In genomic region chr13:94912961-94913360, GRCm38 (mm10) we compare ENCODE assay signal across 13 mouse cellular contexts. TPM values are rescaled to one million over a fixed set of nuclear protein-coding genes. Genes with fewer than 3 reads are reported as not detected.
A peak's percentile ranks its signal among the peaks of the same experiment; 100 is the strongest.
DNase-seq lines count a peak whose midpoint lies in the region; ATAC-seq lines count a peak whose summit lies in the region.
"Had no signal": no experiment of that assay in that cellular context is flagged by ENCODE, and none has a peak within 500 bp of the region (broad histone marks: within the 10 kb centered on the region; RNA-seq: fewer than 3 reads in every experiment).

No protein-coding gene starts in this region.

- no peaks in the 10 kb centered on the region for H3K36me3 ChIP-seq in forebrain, embryonic 10.5 days (replicated peaks)
- no peaks in the 10 kb centered on the region for H3K36me3 ChIP-seq in limb, embryonic 13.5 days
- H3K36me3 ChIP-seq: lung, embryonic 15.5 days had no signal

- peak overlapping the region; percentile 19 for H3K4me3 ChIP-seq in forebrain, embryonic 10.5 days
- H3K4me3 ChIP-seq in limb, embryonic 13.5 days: no peak overlapping the region
- H3K4me3 ChIP-seq: lung, embryonic 15.5 days had no signal

- H3K9me3 ChIP-seq in forebrain, embryonic 10.5 days: no peaks in the 10 kb centered on the region
- no peaks in the 10 kb centered on the region for H3K9me3 ChIP-seq in limb, embryonic 13.5 days
- H3K9me3 ChIP-seq: lung, embryonic 15.5 days had no signal

- peak overlapping the region; percentile 30 for H3K4me2 ChIP-seq in limb, embryonic 13.5 days (replicated peaks)
- H3K4me2 ChIP-seq: lung, embryonic 15.5 days had no signal

- H3K9ac ChIP-seq in limb, embryonic 13.5 days: no peak overlapping the region
- H3K9ac ChIP-seq: lung, embryonic 15.5 days had no signal

- H3K27ac ChIP-seq in forebrain, embryonic 10.5 days: no peak overlapping the region
- no peak overlapping the region for H3K27ac ChIP-seq in limb, embryonic 13.5 days
- H3K27ac ChIP-seq: lung, embryonic 15.5 days had no signal

- peaks cover 37% of the 10 kb centered on the region for H3K27me3 ChIP-seq in forebrain, embryonic 10.5 days (ENCODE audit: poor library complexity, severe bottlenecking)
- H3K27me3 ChIP-seq in limb, embryonic 13.5 days: peaks cover 6% of the 10 kb centered on the region; the same call in 1 of the 2 replicates
- H3K27me3 ChIP-seq: CH12.LX; lung, embryonic 15.5 days had no signal

- DNase-seq in kidney, postnatal 10 days: peak; percentile 10
- DNase-seq in kidney, adult 8-10 months: no peak
- DNase-seq in forebrain, embryonic 10.5 days (ENCODE audit: extremely low spot score, low spot score): no peak
- DNase-seq in retina, embryonic 14.5 days (ENCODE audit: low spot score): peak; percentile 54
- no peak for DNase-seq in adrenal gland, adult 18-20 months (ENCODE audit: low spot score in 2 of 2)
- DNase-seq in T-cell, adult 2 months (ENCODE audit: low spot score): no peak
- DNase-seq in spleen, adult 12 weeks (ENCODE audit: low spot score): no peak
- DNase-seq: heart, adult 18-20 months had no signal

- 19% methylated on average over 11 of the region's 11 CpGs for whole genome bisulfite sequencing in forebrain, embryonic 10.5 days
- 15% methylated on average over 11 of the region's 11 CpGs for WGBS in limb, embryonic 13.5 days

- peaks cover 7% of the 10 kb centered on the region for H3K4me1 ChIP-seq in forebrain, embryonic 10.5 days
- no peaks in the 10 kb centered on the region; the same call in 1 of the 2 replicates for H3K4me1 ChIP-seq in limb, embryonic 13.5 days
- H3K4me1 ChIP-seq: lung, embryonic 15.5 days had no signal

- no peak for ATAC-seq in limb, embryonic 13.5 days (ENCODE audit: low FRiP score, low read depth)

RNA-seq across cellular contexts. Expression of gene Otp, which starts 37.6 kb away (rescaled TPM):
- 0.55 and 1.6 TPM in 2 replicates for polyA plus RNA-seq in forebrain, embryonic 10.5 days (2016; fragmentation: Nextera tagmentation; extraction: Ambion mirVana)
- polyA plus RNA-seq in limb, embryonic 13.5 days (2015; fragmentation: Nextera tagmentation; extraction: Ambion mirVana): not detected in 2 replicates
- total RNA-seq in adrenal gland, adult 18-20 months (2021): not detected
- total RNA-seq: adrenal gland, postnatal 4 days; CH12.LX; heart, adult 18-20 months; layer of hippocampus, postnatal 25 days had no signal
- polyA plus RNA-seq: lung, embryonic 15.5 days had no signal

Comparison
In these comparisons a context has a peak if more than half of its experiments do, and no peak if none do; other contexts are left out.
1. DNase-seq: peak in kidney, postnatal 10 days (single experiment) and retina, embryonic 14.5 days (single experiment); none in kidney, adult 8-10 months (0 of 2), forebrain, embryonic 10.5 days (single experiment), adrenal gland, adult 18-20 months (0 of 2), T-cell, adult 2 months (single experiment) and spleen, adult 12 weeks (single experiment).